Mouse (Mus musculus): ENCODE data around the gene Cr2. TPM values are rescaled to one million over a fixed set of nuclear protein-coding genes. Genes with fewer than 3 reads are reported as not detected.
"Not testable (repeated sequence)": the region's sequence is repeated elsewhere in the genome, so short reads cannot be mapped to it uniquely, and the experiment has no call there.

Gene Cr2
- polyA plus RNA-seq (2015; fragmentation: Nextera tagmentation; extraction: Ambion mirVana): 0.15 and 0.33 TPM in 2 replicates

DNA sequence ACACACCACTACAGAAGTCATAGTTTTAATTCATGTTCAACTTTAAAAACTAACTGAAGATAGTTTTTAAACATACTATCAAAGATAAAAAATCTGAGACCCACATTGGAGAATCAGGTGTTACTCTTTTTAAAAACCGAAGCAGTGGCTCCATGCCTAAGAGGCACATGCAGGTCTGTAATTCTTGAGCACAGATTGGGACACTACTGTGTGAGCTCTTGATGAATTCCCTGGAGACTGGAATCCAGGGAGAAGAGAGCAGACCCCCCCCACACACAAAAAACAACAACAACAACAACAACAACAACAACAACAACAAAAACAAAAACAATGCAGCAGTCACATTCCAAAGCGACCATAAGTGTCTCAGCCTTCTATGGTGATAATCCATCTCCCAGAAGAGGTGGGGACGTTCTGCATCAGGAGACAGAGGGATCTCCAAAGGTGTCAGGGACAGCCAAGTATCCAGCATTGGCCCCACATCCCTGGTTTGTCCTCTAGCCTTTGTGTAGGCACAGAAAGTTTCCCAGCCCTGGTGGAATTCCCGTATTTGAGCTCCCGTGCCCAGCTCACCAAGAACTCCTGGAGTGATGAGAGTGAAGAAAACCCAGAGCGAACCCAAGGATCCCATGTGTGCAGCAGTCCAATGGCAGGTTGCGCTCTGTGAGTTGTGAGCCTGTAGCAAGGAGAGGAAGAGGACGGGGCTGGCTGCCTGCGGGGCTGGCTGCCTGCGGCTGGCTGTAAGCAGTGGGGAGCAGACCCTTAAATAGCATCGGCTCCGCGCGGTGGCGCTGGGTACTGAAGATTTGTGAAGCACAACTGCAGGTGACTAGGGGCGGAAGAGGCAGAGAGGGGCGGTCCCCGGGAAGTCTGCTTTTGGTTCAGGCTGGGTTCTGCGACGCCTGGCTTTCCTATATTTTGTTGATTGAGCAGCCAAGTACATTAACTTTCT, at the start of gene Cr2:
Gene Cr2, minus strand, starts transcription at position 737 of the 952 bp plus-strand sequence.
- Histone ChIP-seq H3K27me3 (replicated peaks) (no peaks in the 10 kb centered on the region), H3K9ac (peak within 1 kb of the TSS; percentile 74), H3K4me2 (peak within 1 kb of the TSS; percentile 70), H3K4me3 (peak within 1 kb of the TSS; percentile 44), H3K9me3 (no peaks in the 10 kb centered on the region), H3K36me3 (no peaks in the 10 kb centered on the region), H3K27ac (replicated peaks) (no peak within 1 kb of the TSS), H3K4me1 (no peaks in the 10 kb centered on the region)
- ATAC-seq (ENCODE audit: extremely low read depth, insufficient number of reproducible peaks, low FRiP score, low TSS enrichment): peak; percentile 79; the same call in 1 of the 2 replicates
- WGBS: 8% methylated on average over 20 of the region's 20 CpGs

DNA sequence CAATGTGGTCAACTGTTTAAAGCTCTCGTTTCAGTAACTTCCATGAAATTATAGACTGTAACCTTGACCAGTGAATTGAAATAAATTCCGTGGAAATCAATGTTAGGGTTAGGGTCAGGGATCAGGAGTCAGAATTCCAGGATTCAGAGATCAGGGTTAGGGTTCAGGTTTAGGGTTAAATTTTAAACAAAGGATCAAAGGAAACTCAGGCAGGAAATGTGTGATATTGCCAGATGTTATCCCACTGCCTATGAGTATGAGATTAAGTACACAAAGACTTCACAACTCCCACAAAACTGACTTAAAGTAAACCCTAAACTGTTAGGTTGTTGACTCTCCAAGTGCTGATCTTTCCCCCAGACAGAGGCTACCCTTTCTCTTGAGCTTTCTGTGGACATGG, 45.3 kb upstream of the Cr2 start:
- H3K9ac ChIP-seq: no peak overlapping the region
- H3K36me3 ChIP-seq: no peaks in the 10 kb centered on the region
- no peaks in the 10 kb centered on the region for H3K4me1 ChIP-seq
- H3K27ac ChIP-seq (replicated peaks): no peak overlapping the region
- H3K4me2 ChIP-seq: no peak overlapping the region
- WGBS: 56% methylated on average over 2 of the region's 2 CpGs
- no peak overlapping the region for H3K4me3 ChIP-seq
- ATAC-seq (ENCODE audit: extremely low read depth, insufficient number of reproducible peaks, low FRiP score, low TSS enrichment): no peak
- no peaks in the 10 kb centered on the region for H3K9me3 ChIP-seq
- H3K27me3 ChIP-seq (replicated peaks): no peaks in the 10 kb centered on the region

DNA sequence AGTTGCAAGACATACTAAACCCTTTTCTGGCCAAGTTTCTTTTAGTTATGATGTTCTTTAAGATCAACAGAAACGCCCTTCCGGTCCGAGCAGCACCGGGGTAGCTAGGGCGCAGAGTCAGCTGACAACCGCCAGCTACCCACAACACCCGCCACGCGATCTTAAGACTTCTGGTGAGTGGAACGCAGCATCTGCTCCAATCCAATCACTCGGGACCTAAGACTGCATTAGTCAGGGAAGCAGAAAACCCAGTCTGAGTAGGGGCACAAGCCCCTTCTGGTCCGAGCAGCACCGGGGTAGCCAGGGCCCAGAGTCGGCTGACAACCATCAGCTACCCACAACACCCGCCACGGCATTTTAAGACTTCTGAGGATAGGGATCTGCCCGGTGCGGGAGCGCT, 36.3 kb upstream of the Cr2 start:
- H3K4me1 ChIP-seq; ATAC-seq (ENCODE audit: extremely low read depth, insufficient number of reproducible peaks, low FRiP score, low TSS enrichment); H3K9ac ChIP-seq; H3K36me3 ChIP-seq; H3K27ac ChIP-seq (replicated peaks); H3K27me3 ChIP-seq (replicated peaks); H3K9me3 ChIP-seq: not testable (repeated sequence)
- Histone ChIP-seq H3K4me3 (0 out of 2 replicates have a peak overlapping the region, but pooled peaks have one; percentile 17), H3K4me2 (peak overlapping the region; percentile 47)
- WGBS: 41% methylated on average over 19 of the region's 19 CpGs

DNA sequence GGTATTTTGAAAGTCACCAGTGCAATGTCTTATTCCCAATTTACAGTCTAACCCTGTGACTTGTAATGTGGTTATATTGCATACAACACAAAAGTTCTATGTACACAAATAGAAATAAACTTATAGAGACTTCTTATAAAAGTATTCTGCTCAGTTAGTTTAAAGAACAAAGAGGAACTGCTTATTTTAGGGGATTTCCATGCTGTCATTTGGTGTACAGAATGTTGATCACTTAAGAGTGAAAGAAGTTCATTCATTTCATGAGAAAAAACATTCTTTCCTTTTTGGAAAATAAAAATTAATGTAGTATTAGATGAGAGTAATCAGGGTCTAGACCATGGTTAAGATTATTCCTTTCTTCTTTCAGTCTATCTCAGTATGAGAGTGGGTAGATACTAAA, 8.2 kb upstream of the Cr2 start:
- Histone ChIP-seq H3K27me3 (replicated peaks) (no peaks in the 10 kb centered on the region), H3K4me2 (no peak overlapping the region), H3K36me3 (no peaks in the 10 kb centered on the region), H3K4me1 (no peaks in the 10 kb centered on the region), H3K4me3 (no peak overlapping the region), H3K9me3 (no peaks in the 10 kb centered on the region), H3K9ac (no peak overlapping the region), H3K27ac (replicated peaks) (no peak overlapping the region)
- no peak for ATAC-seq (ENCODE audit: extremely low read depth, insufficient number of reproducible peaks, low FRiP score, low TSS enrichment)

DNA sequence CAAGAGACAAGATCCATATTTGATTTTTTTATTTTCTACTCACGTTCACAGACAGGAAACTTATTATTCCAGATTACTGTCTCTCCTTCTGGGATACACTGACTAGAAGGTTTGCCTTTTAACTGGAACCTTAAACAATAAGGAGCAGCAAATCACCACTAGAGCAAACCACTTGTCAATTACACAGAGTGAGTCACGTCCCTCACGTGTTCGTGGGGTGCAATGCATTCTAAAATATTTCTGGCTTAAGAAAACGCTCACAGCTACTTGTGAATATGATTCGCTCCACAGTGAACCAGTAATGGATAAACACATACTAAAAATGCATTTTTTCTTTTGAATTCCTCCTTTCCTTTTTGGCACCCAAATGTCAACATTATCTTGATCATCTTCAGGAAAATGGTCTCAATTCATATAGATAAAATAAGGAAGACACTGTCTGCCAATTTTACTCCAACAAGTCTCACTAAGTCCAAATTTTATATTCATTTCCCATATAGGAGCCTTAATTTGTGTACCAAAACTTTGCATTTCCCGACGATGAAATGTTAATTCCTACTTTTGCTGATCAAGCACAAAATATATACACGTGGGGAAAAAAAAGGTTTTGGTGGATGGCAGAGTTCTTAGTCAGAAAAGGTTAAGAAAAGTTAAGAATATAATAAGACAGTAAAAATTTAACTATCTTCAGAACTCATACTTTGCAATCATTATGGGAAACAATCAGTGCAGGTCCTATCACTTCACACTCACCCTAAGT, 11.3 kb downstream of the Cr2 start:
- H3K4me2 ChIP-seq: no peak overlapping the region
- H3K4me3 ChIP-seq: no peak overlapping the region
- no peaks in the 10 kb centered on the region for H3K27me3 ChIP-seq (replicated peaks)
- no peak overlapping the region for H3K27ac ChIP-seq (replicated peaks)
- H3K36me3 ChIP-seq: no peaks in the 10 kb centered on the region
- ATAC-seq (ENCODE audit: extremely low read depth, insufficient number of reproducible peaks, low FRiP score, low TSS enrichment): no peak
- H3K4me1 ChIP-seq: no peaks in the 10 kb centered on the region
- WGBS: 72% methylated on average over 9 of the region's 9 CpGs
- no peaks in the 10 kb centered on the region for H3K9me3 ChIP-seq
- no peak overlapping the region for H3K9ac ChIP-seq

DNA sequence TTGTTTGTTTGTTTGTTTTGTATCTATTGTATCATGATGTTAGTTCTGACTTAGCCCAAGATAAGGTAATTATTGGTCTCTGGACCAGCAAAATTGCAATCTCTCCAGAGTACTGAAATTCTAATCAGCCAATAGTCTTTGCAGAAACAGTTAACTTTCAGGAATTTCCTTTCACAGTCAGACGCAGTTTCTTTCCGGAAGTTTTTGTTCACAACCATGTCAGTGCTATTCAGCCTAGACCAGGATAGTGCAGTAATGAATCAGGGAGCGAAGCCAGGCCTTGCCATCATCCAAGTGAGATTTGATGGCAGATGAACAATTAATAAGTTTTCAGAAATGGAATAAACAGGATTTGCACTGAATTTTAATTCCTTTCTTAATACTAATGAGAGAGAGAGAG, 44.4 kb downstream of the Cr2 start:
- no peak for ATAC-seq (ENCODE audit: extremely low read depth, insufficient number of reproducible peaks, low FRiP score, low TSS enrichment)
- H3K4me2 ChIP-seq: peak overlapping the region; percentile 76
- no peak overlapping the region for H3K9ac ChIP-seq
- H3K4me1 ChIP-seq: peaks cover 15% of the 10 kb centered on the region
- WGBS: 52% methylated on average over 3 of the region's 3 CpGs
- H3K4me3 ChIP-seq: peak overlapping the region; percentile 72
- peaks cover 18% of the 10 kb centered on the region for H3K36me3 ChIP-seq
- H3K9me3 ChIP-seq: no peaks in the 10 kb centered on the region
- H3K27me3 ChIP-seq (replicated peaks): no peaks in the 10 kb centered on the region
- H3K27ac ChIP-seq (replicated peaks): peak overlapping the region; percentile 98

DNA sequence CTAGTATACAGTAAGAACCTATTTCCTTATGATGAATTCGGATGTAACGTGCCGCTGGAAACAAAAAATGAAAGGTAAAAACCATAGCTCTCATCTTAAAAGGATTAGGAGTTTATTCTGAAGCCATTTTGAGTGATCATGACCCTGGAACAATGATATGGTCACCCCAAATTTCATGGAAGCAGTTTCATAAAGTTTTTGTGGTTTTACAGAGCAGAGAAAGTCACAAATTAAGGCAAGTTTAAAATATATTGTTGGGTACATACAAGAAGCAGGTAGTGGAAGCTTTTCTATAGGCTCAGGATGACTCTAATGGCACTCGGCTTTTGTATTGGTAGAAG, 44.9 kb downstream of the Cr2 start:
- H3K36me3 ChIP-seq: peaks cover 21% of the 10 kb centered on the region
- H3K9ac ChIP-seq: peak overlapping the region; percentile 95
- H3K4me3 ChIP-seq: peak overlapping the region; percentile 72
- no peak for ATAC-seq (ENCODE audit: extremely low read depth, insufficient number of reproducible peaks, low FRiP score, low TSS enrichment)
- H3K27me3 ChIP-seq (replicated peaks): no peaks in the 10 kb centered on the region
- H3K4me2 ChIP-seq: peak overlapping the region; percentile 76
- peak overlapping the region; percentile 98 for H3K27ac ChIP-seq (replicated peaks)
- peaks cover 15% of the 10 kb centered on the region for H3K4me1 ChIP-seq
- H3K9me3 ChIP-seq: no peaks in the 10 kb centered on the region
- WGBS: 21% methylated on average over 4 of the region's 4 CpGs

DNA sequence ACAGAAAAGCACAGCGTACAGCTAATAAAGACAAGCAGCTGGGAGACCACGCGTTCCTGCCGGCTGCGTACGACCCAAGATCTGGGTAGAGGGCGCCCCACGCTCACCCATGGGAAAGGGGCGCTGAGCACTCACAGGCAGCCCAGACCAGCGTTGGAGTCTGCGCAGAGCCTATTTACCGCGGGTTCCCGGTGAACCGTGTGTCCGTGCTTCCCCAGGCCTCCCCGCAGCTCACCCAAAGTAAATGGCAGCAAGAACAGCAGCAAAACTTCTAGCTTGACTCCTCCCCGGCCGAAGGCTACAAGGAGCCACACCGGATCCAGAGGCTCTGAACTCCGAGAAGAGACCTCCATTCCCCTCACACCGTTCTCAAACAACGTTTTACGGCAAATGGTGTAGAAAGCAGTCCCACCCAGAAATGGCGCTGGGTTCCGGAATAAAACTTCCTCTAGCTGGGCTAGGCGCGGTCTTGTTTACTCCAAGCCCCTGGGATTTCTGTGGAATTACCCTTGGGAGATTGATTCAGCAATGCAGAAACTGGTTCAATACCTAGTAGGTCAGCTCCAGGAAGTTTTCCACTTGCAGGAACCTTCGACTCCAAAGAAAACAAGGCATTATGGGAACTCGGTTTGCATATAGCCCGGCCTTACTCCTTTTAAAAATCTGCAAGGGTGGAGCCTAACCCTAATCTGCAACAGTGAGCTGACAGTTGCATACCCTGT, 45.4 kb downstream of the Cr2 start, which contains the start of gene Cr1l:
Gene Cr1l, minus strand, starts transcription at position 634 of the 722 bp plus-strand sequence.
- Histone ChIP-seq H3K36me3 (peaks cover 24% of the 10 kb centered on the region), H3K27ac (replicated peaks) (peak within 1 kb of the TSS; percentile 98), H3K9me3 (no peaks in the 10 kb centered on the region), H3K4me2 (peak within 1 kb of the TSS; percentile 76), H3K4me1 (peaks cover 15% of the 10 kb centered on the region), H3K4me3 (peak within 1 kb of the TSS; percentile 72), H3K9ac (peak within 1 kb of the TSS; percentile 95), H3K27me3 (replicated peaks) (no peaks in the 10 kb centered on the region)
- WGBS: under 1% methylated on average over 31 of the region's 31 CpGs
- ATAC-seq (ENCODE audit: extremely low read depth, insufficient number of reproducible peaks, low FRiP score, low TSS enrichment): peak; percentile 94

DNA sequence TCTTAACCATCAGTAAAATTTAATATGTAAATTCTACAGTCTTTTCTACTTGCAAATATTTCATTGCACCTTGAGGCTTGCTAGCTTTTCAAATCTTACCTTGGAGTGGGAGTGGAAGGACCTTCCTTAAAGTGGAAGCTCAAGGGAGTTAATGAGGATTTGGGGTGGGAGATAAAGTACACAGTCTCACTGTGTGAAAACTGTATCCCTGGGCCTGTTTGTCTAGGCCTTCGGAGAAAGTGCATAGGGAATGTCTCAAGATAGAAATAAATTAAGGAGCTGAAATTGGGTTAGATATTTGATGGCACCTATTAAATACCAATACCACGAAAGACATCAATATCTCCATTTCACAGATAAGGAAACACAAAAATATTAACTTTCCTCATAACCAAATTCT, 46.0 kb downstream of the Cr2 start:
- peak overlapping the region; percentile 72 for H3K4me3 ChIP-seq
- H3K4me1 ChIP-seq: peaks cover 15% of the 10 kb centered on the region
- H3K27me3 ChIP-seq (replicated peaks): no peaks in the 10 kb centered on the region
- peak overlapping the region; percentile 95 for H3K9ac ChIP-seq
- H3K4me2 ChIP-seq: peak overlapping the region; percentile 76
- H3K36me3 ChIP-seq: peaks cover 29% of the 10 kb centered on the region
- H3K9me3 ChIP-seq: no peaks in the 10 kb centered on the region
- ATAC-seq (ENCODE audit: extremely low read depth, insufficient number of reproducible peaks, low FRiP score, low TSS enrichment): no peak
- WGBS: 10% methylated on average over 2 of the region's 2 CpGs
- H3K27ac ChIP-seq (replicated peaks): peak overlapping the region; percentile 98

DNA sequence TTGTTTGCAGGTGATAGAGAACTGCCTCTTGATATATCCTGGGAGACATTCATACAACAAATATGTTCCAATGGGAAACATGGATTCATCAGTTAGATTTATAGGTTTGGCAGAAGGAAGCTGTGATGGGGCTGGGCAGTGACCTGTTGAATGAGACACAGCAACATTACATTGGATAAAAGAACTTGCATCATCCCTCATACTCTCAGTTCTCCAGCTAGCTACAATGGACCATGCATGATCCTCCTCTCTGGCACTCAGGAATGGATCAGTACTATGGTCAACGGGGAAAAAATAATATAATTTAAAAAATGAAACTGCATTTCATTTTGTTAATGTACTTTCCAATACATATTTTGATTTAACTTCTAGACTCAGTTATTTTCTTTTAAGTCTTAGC, 46.6 kb downstream of the Cr2 start:
- H3K27me3 ChIP-seq (replicated peaks): no peaks in the 10 kb centered on the region
- H3K9ac ChIP-seq: no peak overlapping the region
- H3K4me3 ChIP-seq: peak overlapping the region; percentile 26
- H3K27ac ChIP-seq (replicated peaks): no peak overlapping the region
- WGBS: 66% methylated on average over 1 of the region's 1 CpGs
- no peak for ATAC-seq (ENCODE audit: extremely low read depth, insufficient number of reproducible peaks, low FRiP score, low TSS enrichment)
- H3K4me2 ChIP-seq: peak overlapping the region; percentile 76
- H3K4me1 ChIP-seq: peaks cover 15% of the 10 kb centered on the region
- peaks cover 35% of the 10 kb centered on the region for H3K36me3 ChIP-seq
- H3K9me3 ChIP-seq: no peaks in the 10 kb centered on the region

DNA sequence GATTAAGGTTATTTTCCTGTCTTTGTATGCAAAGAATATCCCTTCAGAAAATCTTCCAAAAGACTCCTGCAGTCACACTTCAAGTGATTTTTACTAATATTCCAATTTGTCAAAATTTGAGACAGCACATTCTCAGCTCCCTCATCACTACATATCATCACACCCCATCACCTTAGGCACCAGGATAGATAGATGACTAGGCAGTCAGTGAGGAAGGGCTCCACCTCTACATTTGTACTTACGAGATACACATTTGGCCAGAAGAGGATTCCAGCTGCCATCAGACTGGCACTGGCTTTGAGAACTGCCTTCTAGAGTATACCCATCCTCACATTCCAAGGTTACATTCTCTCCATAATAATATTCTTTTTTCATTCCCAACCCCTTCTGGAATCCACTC, 62.1 kb downstream of the Cr2 start:
- H3K4me3 ChIP-seq: no peak overlapping the region
- no peak for ATAC-seq (ENCODE audit: extremely low read depth, insufficient number of reproducible peaks, low FRiP score, low TSS enrichment)
- WGBS: 80% methylated on average over 1 of the region's 1 CpGs
- peaks cover 76% of the 10 kb centered on the region for H3K36me3 ChIP-seq
- H3K27ac ChIP-seq (replicated peaks): no peak overlapping the region
- H3K27me3 ChIP-seq (replicated peaks): no peaks in the 10 kb centered on the region
- H3K4me1 ChIP-seq: no peaks in the 10 kb centered on the region
- H3K9me3 ChIP-seq: no peaks in the 10 kb centered on the region
- H3K4me2 ChIP-seq: no peak overlapping the region
- no peak overlapping the region for H3K9ac ChIP-seq
